Mouse (Mus musculus): ENCODE data around the gene Taco1. TPM values are rescaled to one million over a fixed set of nuclear protein-coding genes. Genes with fewer than 3 reads are reported as not detected.

Gene Taco1
- polyA plus RNA-seq, 1 experiment, result 14.9 TPM

- Histone ChIP-seq H3K4me1 (replicated peaks; ENCODE audit: control insufficient read depth, insufficient read depth, low read length) (no peaks in the 10 kb centered on the region), H3K27me3 (ENCODE audit: control insufficient read depth, insufficient read depth, low read length) (no peaks in the 10 kb centered on the region), H3K36me3 (ENCODE audit: control insufficient read depth, insufficient read depth, low read length) (peaks cover 12% of the 10 kb centered on the region), H3K4me3 (ENCODE audit: control insufficient read depth, insufficient read depth, low read length) (no peak overlapping the region), H3K27ac (ENCODE audit: control insufficient read depth, insufficient read depth, low read length) (no peak overlapping the region)
- DNase-seq, result no peak
- TF ChIP-seq POLR2A (IDR thresholded peaks at IDR 0.05; ENCODE audit: control insufficient read depth, extremely low read depth, insufficient read depth, low read length, poor library complexity) (no peak), CTCF (IDR thresholded peaks at IDR 0.05; ENCODE audit: borderline replicate concordance, control insufficient read depth, extremely low read depth, insufficient read depth, low read length, poor library complexity) (no peak)
These were observed 45.8 kb downstream of the Taco1 start for GRCm38 (mm10) chr11:106111688-106112087.

- Histone ChIP-seq H3K36me3 (ENCODE audit: control insufficient read depth, insufficient read depth, low read length) (peaks cover 14% of the 10 kb centered on the region), H3K4me1 (replicated peaks; ENCODE audit: control insufficient read depth, insufficient read depth, low read length) (peaks cover 7% of the 10 kb centered on the region), H3K27me3 (ENCODE audit: control insufficient read depth, insufficient read depth, low read length) (no peaks in the 10 kb centered on the region), H3K27ac (ENCODE audit: control insufficient read depth, insufficient read depth, low read length) (no peak overlapping the region; the same call in 1 of the 2 replicates), H3K4me3 (ENCODE audit: control insufficient read depth, insufficient read depth, low read length) (no peak overlapping the region)
- WGBS, result 95% methylated on average over 5 of the region's 5 CpGs
- TF ChIP-seq CTCF (IDR thresholded peaks at IDR 0.05; ENCODE audit: borderline replicate concordance, control insufficient read depth, extremely low read depth, insufficient read depth, low read length, poor library complexity) (no peak), POLR2A (IDR thresholded peaks at IDR 0.05; ENCODE audit: control insufficient read depth, extremely low read depth, insufficient read depth, low read length, poor library complexity) (no peak)
- DNase-seq, result no peak
These were observed 56.4 kb downstream of the Taco1 start for GRCm38 (mm10) chr11:106122221-106122620.

GRCm38 (mm10) chr11:106122736-106123135 is 56.9 kb downstream of the Taco1 start:
- 14% methylated on average over 3 of the region's 3 CpGs for WGBS
- peak overlapping the region; percentile 93; the same call in 1 of the 2 replicates for H3K27ac ChIP-seq (ENCODE audit: control insufficient read depth, insufficient read depth, low read length)
- peaks cover 10% of the 10 kb centered on the region for H3K36me3 ChIP-seq (ENCODE audit: control insufficient read depth, insufficient read depth, low read length)
- DNase-seq, result peak; percentile 44
- H3K4me1 ChIP-seq (replicated peaks; ENCODE audit: control insufficient read depth, insufficient read depth, low read length), result peaks cover 7% of the 10 kb centered on the region
- H3K4me3 ChIP-seq (ENCODE audit: control insufficient read depth, insufficient read depth, low read length), result no peak overlapping the region
- H3K27me3 ChIP-seq (ENCODE audit: control insufficient read depth, insufficient read depth, low read length), result no peaks in the 10 kb centered on the region
- TF ChIP-seq POLR2A (IDR thresholded peaks at IDR 0.05; ENCODE audit: control insufficient read depth, extremely low read depth, insufficient read depth, low read length, poor library complexity) (no peak), CTCF (IDR thresholded peaks at IDR 0.05; ENCODE audit: borderline replicate concordance, control insufficient read depth, extremely low read depth, insufficient read depth, low read length, poor library complexity) (no peak)

Other genes starting within 250 kb of the Taco1 start
- 6.1 and 9.4 TPM in 2 replicates for gene Cyb561, start 112.7 kb upstream of the Taco1 start, polyA plus RNA-seq (2012; rRNA removed)
- gene Ace, start 98.1 kb upstream of the Taco1 start, polyA plus RNA-seq (2012; rRNA removed), result 8.0 and 10.2 TPM in 2 replicates
- gene Ace3, start 71.4 kb upstream of the Taco1 start, polyA plus RNA-seq (2012; rRNA removed), result not detected in 2 replicates
- gene Kcnh6, start 57.9 kb upstream of the Taco1 start, polyA plus RNA-seq (2012; rRNA removed), result 3.9 and 4.3 TPM in 2 replicates
- 79.1 and 85.0 TPM in 2 replicates for gene Dcaf7, start 29.2 kb upstream of the Taco1 start, polyA plus RNA-seq (2012; rRNA removed)
- 45.6 and 46.0 TPM in 2 replicates for gene Map3k3, start 18.6 kb downstream of the Taco1 start, polyA plus RNA-seq (2012; rRNA removed)
- gene Gm10840, start 94.8 kb downstream of the Taco1 start, polyA plus RNA-seq (2012; rRNA removed), result not detected in 2 replicates
- gene Limd2, start 94.8 kb downstream of the Taco1 start, polyA plus RNA-seq (2012; rRNA removed), result 569 and 594 TPM in 2 replicates
- gene Strada, start 136.1 kb downstream of the Taco1 start, polyA plus RNA-seq (2012; rRNA removed), result 40.3 and 40.5 TPM in 2 replicates
- 15.5 and 16.9 TPM in 2 replicates for gene Ccdc47, start 150.3 kb downstream of the Taco1 start, polyA plus RNA-seq (2012; rRNA removed)
- gene Ddx42, start 150.9 kb downstream of the Taco1 start, polyA plus RNA-seq (2012; rRNA removed), result 16.7 and 19.9 TPM in 2 replicates
- 23.7 and 25.3 TPM in 2 replicates for gene Ftsj3, start 190.0 kb downstream of the Taco1 start, polyA plus RNA-seq (2012; rRNA removed)
- gene Psmc5, start 190.1 kb downstream of the Taco1 start, polyA plus RNA-seq (2012; rRNA removed), result 53.9 and 56.1 TPM in 2 replicates
- gene Smarcd2, start 206.9 kb downstream of the Taco1 start, polyA plus RNA-seq (2012; rRNA removed), result 552 and 570 TPM in 2 replicates
- 0.42 and 0.47 TPM in 2 replicates for gene Tcam1, start 210.6 kb downstream of the Taco1 start, polyA plus RNA-seq (2012; rRNA removed)
- 0.74 and 1.7 TPM in 2 replicates for gene Gh, start 235.8 kb downstream of the Taco1 start, polyA plus RNA-seq (2012; rRNA removed)
- gene Cd79b, start 248.7 kb downstream of the Taco1 start, polyA plus RNA-seq (2012; rRNA removed), result 33.2 and 39.6 TPM in 2 replicates